Mouse (Mus musculus) hindbrain, postnatal 0 days (tissue): Measurements from ENCODE around the gene Rhobtb3. TPM values are rescaled to one million over a fixed set of nuclear protein-coding genes. Genes with fewer than 3 reads are reported as not detected.

Experiments used
- ATAC-seq: fragments of 200-750 bp; cut with Nextera tagmentation; 2 replicates; pipeline ENCODE4 v1.8.0; 2017; ENCODE audit warnings: mild to moderate bottlenecking, moderate TSS enrichment, moderate library complexity
- DNase-seq: peaks from one replicate; pipeline ENCODE4 v3.0.0-alpha.2; 2015; ENCODE audit warnings: low spot score
- H3K27ac ChIP-seq: fragments of 300-500 bp; sonication (generic); 2 replicates; pipeline ENCODE4 v1.5.1; 2014; ENCODE audit warnings: mild to moderate bottlenecking
- H3K27me3 ChIP-seq: fragments of 300-500 bp; sonication (generic); 2 replicates; pipeline ENCODE4 v1.6.1; 2014; ENCODE audit warnings: low read length, mixed read lengths; ENCODE audit not compliant: insufficient read depth
- H3K36me3 ChIP-seq: fragments of 300-500 bp; sonication (generic); 2 replicates; pipeline ENCODE4 v1.6.1; 2014; ENCODE audit warnings: low read length, mixed read lengths; ENCODE audit not compliant: insufficient read depth
- H3K4me1 ChIP-seq: fragments of 300-500 bp; sonication (generic); 2 replicates; pipeline ENCODE4 v1.6.1; 2014; ENCODE audit warnings: antibody characterized with exemption, low read length, mixed read lengths; ENCODE audit not compliant: insufficient read depth
- H3K4me2 ChIP-seq: fragments of 300-500 bp; sonication (generic); 2 replicates; pipeline ENCODE4 v1.6.1; 2014; ENCODE audit warnings: low read depth, mild to moderate bottlenecking, low read length, moderate library complexity, mixed read lengths
- H3K4me3 ChIP-seq: fragments of 300-500 bp; sonication (generic); 2 replicates; pipeline ENCODE4 v1.5.1; 2014; ENCODE audit warnings: low read length
- H3K9ac ChIP-seq: fragments of 300-500 bp; sonication (generic); replicated peaks from 2 replicates; pipeline ENCODE4 v1.6.1; 2014; ENCODE audit warnings: mild to moderate bottlenecking, low read length, moderate library complexity, mixed read lengths
- H3K9me3 ChIP-seq: fragments of 300-500 bp; sonication (generic); 2 replicates; pipeline ENCODE4 v1.6.1; 2016; ENCODE audit warnings: low read length, mixed read lengths
- CTCF ChIP-seq: IDR thresholded peaks from 2 replicates; pipeline ENCODE4 v1.5.1; 2016; ENCODE audit warnings: antibody characterized with exemption, control low read depth, low read depth
- WGBS: fragments of 180-500 bp; shearing (Covaris S2); extraction: QIAGEN DNeasy Blood & Tissue Kit; methylation state at CpG from one replicate; pipeline ENCODE4 v1.1.7; 2014; 5-methylcytosine and 5-hydroxymethylcytosine counted together
- polyA plus RNA-seq: library from polyadenylated mRNA; unstranded; fragments of >200 nt; fragmentation: Nextera tagmentation; extraction: Ambion mirVana; gene quantifications from 2 replicates; pipeline ENCODE4 v1.2.1, GENCODE M21; 2015
- total RNA-seq: library from RNA; depleted of rRNA; stranded (reverse); fragments of >200 nt; gene quantifications from 2 replicates; pipeline ENCODE4 v1.2.3, GENCODE M21; 2014

Rhobtb3 gene
- total and polyA plus RNA-seq, 2 experiments from 2014 or later: 14.2 to 30.8 TPM

- peak; percentile 57 for ATAC-seq
- peak; percentile 58 for DNase-seq
- peak overlapping the region; percentile 82 for H3K4me3 ChIP-seq
- H3K27me3 ChIP-seq: no peaks in the 10 kb centered on the region
- peak overlapping the region; percentile 97 for H3K27ac ChIP-seq
- H3K36me3 ChIP-seq: peaks cover 13% of the 10 kb centered on the region; the same call in 1 of the 2 replicates
- peak overlapping the region; percentile 72 for H3K4me2 ChIP-seq
- peak; percentile 35; the same call in 1 of the 2 replicates for TF ChIP-seq CTCF
- H3K9me3 ChIP-seq: no peaks in the 10 kb centered on the region
- WGBS: under 1% methylated on average over 6 of the region's 6 CpGs
- H3K9ac ChIP-seq: peak overlapping the region; percentile 91
- no peaks in the 10 kb centered on the region; the same call in 1 of the 2 replicates for H3K4me1 ChIP-seq
Measured at GRCm38 (mm10) chr13:75942731-75943130, 994 bp downstream of the Rhobtb3 start.

GRCm38 (mm10) chr13:75941518-75942295 lies 2.0 kb downstream of the Rhobtb3 start:
- no peaks in the 10 kb centered on the region; the same call in 1 of the 2 replicates for H3K4me1 ChIP-seq
- H3K36me3 ChIP-seq: peaks cover 15% of the 10 kb centered on the region; the same call in 1 of the 2 replicates
- WGBS: 57% methylated on average over 5 of the region's 5 CpGs
- no peaks in the 10 kb centered on the region for H3K9me3 ChIP-seq
- H3K27me3 ChIP-seq: no peaks in the 10 kb centered on the region
- TF ChIP-seq CTCF: 0 out of 2 replicates have a peak, but pooled peaks have one; percentile 29
- 0 out of 2 replicates have a peak overlapping the region, but pooled peaks have one; percentile 18 for H3K9ac ChIP-seq
- peak overlapping the region; percentile 46 for H3K4me2 ChIP-seq
- peak overlapping the region; percentile 16; the same call in 1 of the 2 replicates for H3K4me3 ChIP-seq
- DNase-seq (peak; percentile 14), ATAC-seq (no peak)
- no peak overlapping the region for H3K27ac ChIP-seq

GRCm38 (mm10) chr13:75940791-75941517 lies 2.8 kb downstream of the Rhobtb3 start:
- ATAC-seq (no peak), DNase-seq (no peak)
- H3K9ac ChIP-seq: 0 out of 2 replicates have a peak overlapping the region, but pooled peaks have one; percentile 18
- H3K27me3 ChIP-seq: no peaks in the 10 kb centered on the region
- WGBS: 81% methylated on average over 2 of the region's 2 CpGs
- peak overlapping the region; percentile 46 for H3K4me2 ChIP-seq
- no peaks in the 10 kb centered on the region; the same call in 1 of the 2 replicates for H3K4me1 ChIP-seq
- TF ChIP-seq CTCF: no peak
- H3K4me3 ChIP-seq: no peak overlapping the region
- H3K9me3 ChIP-seq: no peaks in the 10 kb centered on the region
- peaks cover 15% of the 10 kb centered on the region; the same call in 1 of the 2 replicates for H3K36me3 ChIP-seq
- H3K27ac ChIP-seq: no peak overlapping the region

GRCm38 (mm10) chr13:75938866-75939265 lies 4.9 kb downstream of the Rhobtb3 start:
- no peaks in the 10 kb centered on the region for H3K9me3 ChIP-seq
- no peaks in the 10 kb centered on the region; the same call in 1 of the 2 replicates for H3K4me1 ChIP-seq
- WGBS: 96% methylated on average over 5 of the region's 5 CpGs
- DNase-seq (no peak), ATAC-seq (no peak)
- no peak overlapping the region for H3K27ac ChIP-seq
- no peak overlapping the region for H3K4me2 ChIP-seq
- H3K36me3 ChIP-seq: peaks cover 15% of the 10 kb centered on the region; the same call in 1 of the 2 replicates
- H3K4me3 ChIP-seq: no peak overlapping the region
- no peaks in the 10 kb centered on the region for H3K27me3 ChIP-seq
- no peak for TF ChIP-seq CTCF
- H3K9ac ChIP-seq: no peak overlapping the region

GRCm38 (mm10) chr13:75933287-75933686 lies 10.4 kb downstream of the Rhobtb3 start:
- Histone ChIP-seq H3K9ac (no peak overlapping the region), H3K4me1 (no peaks in the 10 kb centered on the region), H3K27me3 (no peaks in the 10 kb centered on the region), H3K4me2 (no peak overlapping the region), H3K9me3 (no peaks in the 10 kb centered on the region), H3K4me3 (no peak overlapping the region), H3K27ac (no peak overlapping the region), H3K36me3 (peaks cover 8% of the 10 kb centered on the region; the same call in 1 of the 2 replicates)
- DNase-seq (no peak), ATAC-seq (no peak)
- 78% methylated on average over 1 of the region's 1 CpGs for WGBS
- no peak for TF ChIP-seq CTCF

- TF ChIP-seq CTCF: no peak
- DNase-seq: peak; percentile 74
- Histone ChIP-seq H3K4me1 (no peaks in the 10 kb centered on the region), H3K27me3 (no peaks in the 10 kb centered on the region), H3K36me3 (no peaks in the 10 kb centered on the region), H3K27ac (no peak overlapping the region), H3K4me3 (no peak overlapping the region), H3K9ac (no peak overlapping the region), H3K9me3 (no peaks in the 10 kb centered on the region), H3K4me2 (no peak overlapping the region)
- WGBS: 9% methylated on average over 5 of the region's 5 CpGs
- peak; percentile 84; the same call in 1 of the 2 replicates for ATAC-seq
Measured at GRCm38 (mm10) chr13:75931073-75931472, 12.7 kb downstream of the Rhobtb3 start.
